Mouse (Mus musculus) E14TG2a.4 (cell line): Measurements from ENCODE around the gene Nod1.

Experiments used
- H3K27me3 ChIP-seq: 2 replicates; pipeline ENCODE4 v1.6.1; 2014; ENCODE audit warnings: low read length, control low read depth; ENCODE audit not compliant: insufficient read depth
- H3K36me3 ChIP-seq: 2 replicates; pipeline ENCODE4 v1.6.1; 2014; ENCODE audit warnings: low read length, control low read depth; ENCODE audit not compliant: insufficient read depth
- H3K4me1 ChIP-seq: replicated peaks from 2 replicates; pipeline ENCODE4 v1.6.1; 2014; ENCODE audit warnings: low read depth, low read length, control low read depth
- H3K4me3 ChIP-seq: replicated peaks from 2 replicates; pipeline ENCODE4 v1.5.1; 2014; ENCODE audit warnings: mild to moderate bottlenecking, low read length
- H3K9me3 ChIP-seq: 2 replicates; pipeline ENCODE4 v1.6.1; 2014; ENCODE audit warnings: low read length, control low read depth
- CTCF ChIP-seq: conservative IDR thresholded peaks from 2 replicates; pipeline ENCODE4 v1.5.1; 2014; ENCODE audit warnings: low read length
- NANOG ChIP-seq: IDR thresholded peaks from 2 replicates; pipeline ENCODE4 v1.6.1; 2014; ENCODE audit warnings: borderline replicate concordance, low read length, mixed read lengths
- POU5F1 ChIP-seq: IDR thresholded peaks from 2 replicates; pipeline ENCODE4 v1.6.1; 2014; ENCODE audit warnings: low read length, borderline replicate concordance

Nod1 gene

GRCm38 (mm10) chr6:55009391-55010230 lies 37.2 kb upstream of the Nod1 start:
- H3K4me3 ChIP-seq = no peak overlapping the region
- H3K9me3 ChIP-seq = peaks cover 6% of the 10 kb centered on the region; the same call in 1 of the 2 replicates
- no peak for TF ChIP-seq CTCF
- no peak for TF ChIP-seq POU5F1
- peaks cover 10% of the 10 kb centered on the region for H3K27me3 ChIP-seq
- peaks cover 9% of the 10 kb centered on the region for H3K4me1 ChIP-seq
- no peaks in the 10 kb centered on the region for H3K36me3 ChIP-seq

- no peak overlapping the region for H3K4me3 ChIP-seq
- H3K9me3 ChIP-seq = peaks cover 6% of the 10 kb centered on the region; the same call in 1 of the 2 replicates
- no peaks in the 10 kb centered on the region for H3K36me3 ChIP-seq
- no peak for TF ChIP-seq NANOG
- peaks cover 10% of the 10 kb centered on the region for H3K27me3 ChIP-seq
- H3K4me1 ChIP-seq = peaks cover 9% of the 10 kb centered on the region
These were observed 36.0 kb upstream of the Nod1 start for GRCm38 (mm10) chr6:55008401-55008800.

GRCm38 (mm10) chr6:55003559-55003958 lies 31.1 kb upstream of the Nod1 start:
- TF ChIP-seq POU5F1 = no peak
- Histone ChIP-seq H3K9me3 (peaks cover 6% of the 10 kb centered on the region; the same call in 1 of the 2 replicates), H3K36me3 (no peaks in the 10 kb centered on the region), H3K4me3 (no peak overlapping the region), H3K27me3 (peaks cover 15% of the 10 kb centered on the region), H3K4me1 (no peaks in the 10 kb centered on the region)

GRCm38 (mm10) chr6:55002438-55002837 lies 30.0 kb upstream of the Nod1 start:
- peaks cover 6% of the 10 kb centered on the region; the same call in 1 of the 2 replicates for H3K27me3 ChIP-seq
- H3K4me1 ChIP-seq = no peaks in the 10 kb centered on the region
- no peaks in the 10 kb centered on the region for H3K9me3 ChIP-seq
- TF ChIP-seq CTCF = no peak
- TF ChIP-seq NANOG = no peak
- no peak for TF ChIP-seq POU5F1
- H3K36me3 ChIP-seq = no peaks in the 10 kb centered on the region
- H3K4me3 ChIP-seq = no peak overlapping the region

GRCm38 (mm10) chr6:55001320-55001719 lies 28.9 kb upstream of the Nod1 start:
- Histone ChIP-seq H3K9me3 (no peaks in the 10 kb centered on the region), H3K27me3 (peaks cover 6% of the 10 kb centered on the region; the same call in 1 of the 2 replicates), H3K4me1 (no peaks in the 10 kb centered on the region), H3K36me3 (no peaks in the 10 kb centered on the region), H3K4me3 (no peak overlapping the region)
- TF ChIP-seq POU5F1 = no peak

GRCm38 (mm10) chr6:54997726-54998125 lies 25.3 kb upstream of the Nod1 start:
- Histone ChIP-seq H3K9me3 (no peaks in the 10 kb centered on the region), H3K4me3 (no peak overlapping the region), H3K4me1 (peaks cover 8% of the 10 kb centered on the region; the same call in 1 of the 2 replicates), H3K27me3 (peaks cover 6% of the 10 kb centered on the region; the same call in 1 of the 2 replicates), H3K36me3 (no peaks in the 10 kb centered on the region)
- TF ChIP-seq NANOG = no peak
- no peak for TF ChIP-seq POU5F1
- no peak for TF ChIP-seq CTCF

GRCm38 (mm10) chr6:54996361-54996760 lies 23.9 kb upstream of the Nod1 start:
- peaks cover 16% of the 10 kb centered on the region; the same call in 1 of the 2 replicates for H3K27me3 ChIP-seq
- H3K4me1 ChIP-seq = peaks cover 19% of the 10 kb centered on the region
- H3K36me3 ChIP-seq = no peaks in the 10 kb centered on the region
- no peaks in the 10 kb centered on the region for H3K9me3 ChIP-seq
- TF ChIP-seq POU5F1 (no peak), CTCF (no peak), NANOG (no peak)
- H3K4me3 ChIP-seq = no peak overlapping the region

- no peaks in the 10 kb centered on the region for H3K9me3 ChIP-seq
- TF ChIP-seq CTCF (peak; percentile 12; the same call in 1 of the 2 replicates), NANOG (no peak), POU5F1 (no peak)
- peak within 1 kb of the TSS; percentile 85 for H3K4me3 ChIP-seq
- peaks cover 19% of the 10 kb centered on the region for H3K4me1 ChIP-seq
- peaks cover 11% of the 10 kb centered on the region; the same call in 1 of the 2 replicates for H3K27me3 ChIP-seq
- peaks cover 22% of the 10 kb centered on the region for H3K36me3 ChIP-seq
These were observed 20.4 kb upstream of the Nod1 start, which contains the start of gene Ggct for GRCm38 (mm10) chr6:54992734-54993260. Gene Ggct, minus strand, starts transcription at chr6:54992950.
